Mouse (Mus musculus): ENCODE data around the gene Gm15517.

DNA sequence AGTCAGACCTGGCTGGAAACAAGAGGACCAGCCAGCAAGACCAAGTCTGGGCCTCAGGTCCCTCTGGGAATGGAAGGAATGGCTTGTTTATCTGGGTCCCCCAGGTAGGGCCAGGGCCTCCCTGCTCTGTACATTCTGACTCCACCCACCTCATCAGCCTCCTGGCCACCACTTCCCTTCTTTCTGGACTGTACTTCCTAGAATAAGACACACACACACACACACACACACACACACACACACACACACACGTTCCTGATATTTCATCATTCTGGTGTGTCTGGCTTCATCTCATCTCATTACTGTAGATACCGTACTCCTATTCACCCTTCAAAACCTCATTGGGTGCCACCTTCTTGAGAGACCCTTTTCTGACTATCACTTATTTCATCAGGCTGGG is 8.2 kb downstream of the Gm15517 start:
- no peak for TF ChIP-seq CTCF (IDR thresholded peaks at IDR 0.05; ENCODE audit: low read depth, low read length)
- no peak for TF ChIP-seq TAL1 (conservative IDR thresholded peaks at IDR 0.05; ENCODE audit: low read depth, low read length)
- TF ChIP-seq GATA1 (IDR thresholded peaks at IDR 0.05; ENCODE audit: borderline replicate concordance, low read length): no peak
- no peak for TF ChIP-seq GATA2 (IDR thresholded peaks at IDR 0.05; ENCODE audit: borderline replicate concordance, low read depth, low read length)
- no peak for TF ChIP-seq POLR2AphosphoS5 (IDR thresholded peaks at IDR 0.05; ENCODE audit: insufficient replicate concordance, low read depth, low read length)

Data from G1E (cell line).